Mouse (Mus musculus): ENCODE measurements around the gene Psg16.

GRCm38 (mm10) chr7:17045743-17046142 lies 28.1 kb upstream of the Psg16 start:
- no peak for TF ChIP-seq CTCF (IDR thresholded peaks at IDR 0.05; ENCODE audit: extremely low read depth, insufficient read depth, insufficient read length, insufficient replicate concordance)
- no peak for TF ChIP-seq POLR2A (IDR thresholded peaks at IDR 0.05; ENCODE audit: low read depth, low read length)

All from spleen, adult 2 months (tissue).